Mouse (Mus musculus): Measurements from ENCODE around the gene Tyro3.

- TF ChIP-seq POLR2A (IDR thresholded peaks at IDR 0.05; ENCODE audit: insufficient read depth, low read length) (no peak), CTCF (IDR thresholded peaks at IDR 0.05; ENCODE audit: low read depth, low read length) (no peak), EP300 (IDR thresholded peaks at IDR 0.05; ENCODE audit: insufficient read depth, low read depth, low read length) (no peak)
Observed at GRCm38 (mm10) chr2:119808881-119809280, 11.3 kb downstream of the Tyro3 start.
